Mouse (Mus musculus) cortical plate, adult 2 months (tissue): ENCODE measurements around the gene Fbxw11.

Source experiments
- CTCF ChIP-seq: fragments of 200-500 bp; IDR thresholded peaks from 2 replicates; pipeline ENCODE4 v1.5.1; 2011; ENCODE audit warnings: mild to moderate bottlenecking, control low read depth, low read length; ENCODE audit not compliant: insufficient read depth; ENCODE audit errors: extremely low read depth
- POLR2A ChIP-seq: fragments of 200-500 bp; IDR thresholded peaks from 2 replicates; pipeline ENCODE4 v1.6.1; 2011; ENCODE audit warnings: mild to moderate bottlenecking, low read length, control low read depth; ENCODE audit not compliant: insufficient read depth; ENCODE audit errors: extremely low read depth

GRCm38 (mm10) chr11:32625677-32626076 lies 16.8 kb upstream of the Fbxw11 start:
- TF ChIP-seq CTCF (peak; percentile 75), POLR2A (no peak)
